Mouse (Mus musculus) E14TG2a.4 (cell line): ENCODE results near the gene D6Wsu163e.

ENCODE experiments used
- H3K27me3 ChIP-seq: 2 replicates; pipeline ENCODE4 v1.6.1; 2014; ENCODE audit warnings: low read length, control low read depth; ENCODE audit not compliant: insufficient read depth
- H3K36me3 ChIP-seq: 2 replicates; pipeline ENCODE4 v1.6.1; 2014; ENCODE audit warnings: low read length, control low read depth; ENCODE audit not compliant: insufficient read depth
- H3K4me1 ChIP-seq: replicated peaks from 2 replicates; pipeline ENCODE4 v1.6.1; 2014; ENCODE audit warnings: low read depth, low read length, control low read depth
- H3K4me3 ChIP-seq: replicated peaks from 2 replicates; pipeline ENCODE4 v1.5.1; 2014; ENCODE audit warnings: mild to moderate bottlenecking, low read length
- H3K9me3 ChIP-seq: 2 replicates; pipeline ENCODE4 v1.6.1; 2014; ENCODE audit warnings: low read length, control low read depth
- CTCF ChIP-seq: conservative IDR thresholded peaks from 2 replicates; pipeline ENCODE4 v1.5.1; 2014; ENCODE audit warnings: low read length
- NANOG ChIP-seq: IDR thresholded peaks from 2 replicates; pipeline ENCODE4 v1.6.1; 2014; ENCODE audit warnings: borderline replicate concordance, low read length, mixed read lengths
- POU5F1 ChIP-seq: IDR thresholded peaks from 2 replicates; pipeline ENCODE4 v1.6.1; 2014; ENCODE audit warnings: low read length, borderline replicate concordance

The D6Wsu163e gene

DNA sequence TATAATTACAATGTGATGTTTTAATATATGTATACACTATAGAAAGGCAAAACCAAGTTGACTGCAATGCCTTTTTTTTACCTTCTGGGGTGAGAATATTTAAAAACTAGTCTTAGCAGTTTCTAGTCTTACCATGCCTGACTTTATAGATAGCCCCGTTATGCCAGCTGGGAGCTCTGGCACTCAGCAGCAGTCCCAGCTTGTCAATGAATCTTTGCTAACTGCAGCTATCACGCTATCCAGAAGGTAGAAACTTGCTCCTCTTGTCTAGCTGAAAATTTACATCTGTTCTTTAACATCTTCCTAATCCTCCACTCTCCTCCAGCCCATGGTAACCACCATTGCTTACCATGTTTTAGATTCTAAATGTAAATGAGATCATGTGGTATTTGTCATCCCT lies 53.9 kb downstream of the D6Wsu163e start:
- Histone ChIP-seq H3K4me3 (no peak overlapping the region), H3K36me3 (no peaks in the 10 kb centered on the region), H3K27me3 (peaks cover 3% of the 10 kb centered on the region; the same call in 1 of the 2 replicates), H3K9me3 (no peaks in the 10 kb centered on the region), H3K4me1 (no peaks in the 10 kb centered on the region)
- TF ChIP-seq POU5F1 (no peak), NANOG (no peak), CTCF (no peak)

DNA sequence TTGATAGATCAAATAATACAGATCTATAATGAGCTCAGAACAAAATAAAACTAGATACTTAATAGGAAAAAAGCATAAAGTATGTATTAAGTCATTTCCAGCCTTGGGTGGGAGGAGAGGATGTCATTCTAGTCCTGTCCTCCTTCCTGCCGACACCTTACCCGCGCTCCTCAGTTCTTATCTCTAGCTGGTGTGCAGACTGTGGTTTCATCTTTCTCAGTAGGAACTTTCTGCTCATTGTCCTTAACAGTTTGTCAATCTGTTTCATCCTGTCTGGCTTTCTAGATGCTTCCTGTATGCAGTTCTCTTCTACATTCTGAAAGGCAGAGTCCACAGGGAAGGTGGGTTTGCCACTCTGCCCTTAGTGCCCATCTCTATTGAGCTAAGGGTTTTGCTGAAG lies 55.7 kb downstream of the D6Wsu163e start:
- Histone ChIP-seq H3K4me1 (no peaks in the 10 kb centered on the region), H3K9me3 (no peaks in the 10 kb centered on the region), H3K4me3 (no peak overlapping the region), H3K27me3 (peaks cover 3% of the 10 kb centered on the region; the same call in 1 of the 2 replicates), H3K36me3 (no peaks in the 10 kb centered on the region)
- TF ChIP-seq POU5F1, result no peak
- no peak for TF ChIP-seq NANOG
- TF ChIP-seq CTCF, result no peak

DNA sequence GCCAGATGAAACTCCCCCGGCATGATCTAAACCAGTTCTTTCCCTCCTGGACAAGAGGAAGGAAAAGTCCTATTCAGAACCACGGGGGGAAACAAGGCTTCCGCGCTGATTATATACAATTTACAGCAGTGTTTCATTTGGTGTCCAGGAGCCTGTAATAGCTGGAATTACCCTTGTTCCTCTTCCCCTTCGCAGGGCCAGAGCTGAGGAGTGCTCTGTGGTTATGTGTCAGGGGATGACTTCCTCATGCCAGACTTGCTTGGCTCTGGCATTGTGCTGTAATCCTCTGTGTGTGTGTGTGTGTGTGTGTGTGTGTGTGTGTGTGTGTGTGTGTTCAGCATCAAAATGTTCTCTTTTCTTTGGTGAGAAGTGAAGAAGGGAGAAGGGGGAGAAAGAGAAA lies 56.6 kb downstream of the D6Wsu163e start:
- TF ChIP-seq NANOG (no peak), POU5F1 (no peak), CTCF (no peak)

DNA sequence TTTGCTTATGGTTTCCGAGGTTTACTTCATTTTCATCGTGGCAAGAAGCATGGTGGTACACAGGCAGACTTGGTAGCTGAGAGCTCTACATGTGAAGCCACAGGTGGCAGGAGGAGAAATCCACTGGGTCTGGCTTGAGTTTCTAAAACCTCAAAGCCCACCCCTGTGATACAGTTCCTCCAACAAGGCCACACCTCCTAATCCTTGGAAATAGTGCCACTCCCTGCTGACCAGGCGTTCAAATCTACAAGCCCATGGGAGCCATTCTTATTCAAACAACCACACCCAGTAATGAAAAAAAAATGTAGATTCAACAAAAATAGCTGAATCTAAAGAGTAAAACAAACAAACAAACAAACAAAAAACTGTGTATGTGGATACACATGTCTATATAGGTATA lies 65.9 kb downstream of the D6Wsu163e start:
- Histone ChIP-seq H3K9me3 (peaks cover 13% of the 10 kb centered on the region), H3K27me3 (peaks cover 14% of the 10 kb centered on the region), H3K4me3 (no peak overlapping the region), H3K4me1 (peaks cover 19% of the 10 kb centered on the region), H3K36me3 (no peaks in the 10 kb centered on the region)
- TF ChIP-seq CTCF, result no peak
- TF ChIP-seq POU5F1, result no peak
- TF ChIP-seq NANOG, result no peak

More for the DNA sequence above, 56.6 kb downstream of the D6Wsu163e start:
- Histone ChIP-seq H3K27me3 (peaks cover 3% of the 10 kb centered on the region; the same call in 1 of the 2 replicates), H3K4me1 (no peaks in the 10 kb centered on the region), H3K36me3 (no peaks in the 10 kb centered on the region), H3K9me3 (no peaks in the 10 kb centered on the region), H3K4me3 (no peak overlapping the region)

DNA sequence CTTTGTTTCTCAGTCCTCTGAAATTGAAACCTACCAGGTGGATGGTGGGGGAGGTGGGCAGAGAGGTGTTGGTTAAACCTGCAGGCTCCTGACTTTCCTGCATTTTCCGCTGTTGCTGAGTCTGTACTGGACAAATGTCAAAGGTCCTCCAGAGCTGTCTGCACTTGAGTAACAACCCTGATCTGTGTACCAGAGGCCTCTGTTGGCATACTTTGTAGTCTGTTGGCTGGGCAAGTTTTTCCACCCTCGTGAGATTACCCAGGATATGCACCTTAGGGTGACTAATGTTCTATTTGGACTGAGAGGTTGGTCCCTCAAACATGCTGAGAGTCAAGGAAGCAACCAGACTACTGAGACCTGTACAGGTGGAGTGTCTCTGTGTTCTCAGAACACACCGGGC lies 66.8 kb downstream of the D6Wsu163e start:
- Histone ChIP-seq H3K4me1 (peaks cover 19% of the 10 kb centered on the region), H3K9me3 (peaks cover 13% of the 10 kb centered on the region), H3K36me3 (no peaks in the 10 kb centered on the region), H3K4me3 (no peak overlapping the region), H3K27me3 (peaks cover 19% of the 10 kb centered on the region)
- no peak for TF ChIP-seq CTCF
- no peak for TF ChIP-seq POU5F1
- no peak for TF ChIP-seq NANOG

DNA sequence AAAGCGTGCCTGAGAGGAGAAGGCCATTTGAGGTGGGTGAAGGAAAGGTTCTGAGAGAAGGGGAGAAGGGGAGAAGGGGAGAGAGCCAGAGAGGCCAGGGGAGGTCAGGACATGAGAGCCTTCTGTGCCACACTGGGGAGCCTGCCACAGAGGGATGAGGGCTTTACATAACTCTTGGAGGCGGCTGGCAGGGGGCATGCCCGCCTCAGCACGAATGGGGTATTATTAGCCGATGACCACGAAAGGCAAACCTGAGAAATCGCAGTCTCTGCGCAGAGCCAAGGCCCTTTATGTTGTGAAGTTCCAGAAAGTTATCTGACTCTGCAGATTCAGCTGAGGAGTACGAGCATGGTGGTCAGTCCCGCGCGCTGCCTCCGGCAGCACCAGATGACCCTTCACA lies 70.3 kb downstream of the D6Wsu163e start:
- TF ChIP-seq POU5F1 (no peak), NANOG (no peak), CTCF (no peak)
- peaks cover 41% of the 10 kb centered on the region for H3K27me3 ChIP-seq
- H3K9me3 ChIP-seq, result peaks cover 5% of the 10 kb centered on the region; the same call in 1 of the 2 replicates
- no peak overlapping the region for H3K4me3 ChIP-seq
- H3K36me3 ChIP-seq, result no peaks in the 10 kb centered on the region
- H3K4me1 ChIP-seq, result peaks cover 19% of the 10 kb centered on the region

DNA sequence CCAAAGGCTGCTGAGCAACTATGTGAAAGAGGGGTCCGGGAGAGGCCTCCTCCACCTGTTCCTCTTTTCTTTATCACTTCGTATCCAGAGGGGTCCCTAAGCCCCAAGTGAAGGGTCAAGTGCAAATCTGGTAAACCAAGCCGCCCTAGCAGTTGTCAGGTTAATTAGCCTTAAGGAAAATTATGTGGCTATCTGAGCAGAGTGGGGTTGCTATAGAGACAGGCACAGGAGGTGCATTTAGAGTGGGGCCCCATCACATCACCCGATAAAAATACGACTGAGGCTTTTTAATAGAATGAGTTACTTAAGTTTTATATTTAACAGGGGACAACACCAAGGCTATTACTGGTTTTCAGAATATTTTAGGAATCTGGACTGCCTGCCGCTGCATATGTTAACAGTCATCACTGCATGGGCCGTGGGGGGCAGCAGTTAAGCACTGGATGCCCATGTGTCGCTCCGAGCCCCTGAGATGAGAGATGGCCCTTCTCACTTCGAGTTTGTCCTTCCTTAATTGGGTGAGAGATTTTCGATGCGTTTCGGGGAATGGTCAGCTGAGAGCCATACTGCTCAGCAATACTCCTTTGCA lies 72.3 kb downstream of the D6Wsu163e start:
- no peak overlapping the region for H3K4me3 ChIP-seq
- H3K27me3 ChIP-seq, result peaks cover 61% of the 10 kb centered on the region
- H3K4me1 ChIP-seq, result no peaks in the 10 kb centered on the region; the same call in 1 of the 2 replicates
- H3K36me3 ChIP-seq, result no peaks in the 10 kb centered on the region
- TF ChIP-seq NANOG, result no peak
- no peak for TF ChIP-seq POU5F1
- TF ChIP-seq CTCF, result no peak
- no peaks in the 10 kb centered on the region for H3K9me3 ChIP-seq

DNA sequence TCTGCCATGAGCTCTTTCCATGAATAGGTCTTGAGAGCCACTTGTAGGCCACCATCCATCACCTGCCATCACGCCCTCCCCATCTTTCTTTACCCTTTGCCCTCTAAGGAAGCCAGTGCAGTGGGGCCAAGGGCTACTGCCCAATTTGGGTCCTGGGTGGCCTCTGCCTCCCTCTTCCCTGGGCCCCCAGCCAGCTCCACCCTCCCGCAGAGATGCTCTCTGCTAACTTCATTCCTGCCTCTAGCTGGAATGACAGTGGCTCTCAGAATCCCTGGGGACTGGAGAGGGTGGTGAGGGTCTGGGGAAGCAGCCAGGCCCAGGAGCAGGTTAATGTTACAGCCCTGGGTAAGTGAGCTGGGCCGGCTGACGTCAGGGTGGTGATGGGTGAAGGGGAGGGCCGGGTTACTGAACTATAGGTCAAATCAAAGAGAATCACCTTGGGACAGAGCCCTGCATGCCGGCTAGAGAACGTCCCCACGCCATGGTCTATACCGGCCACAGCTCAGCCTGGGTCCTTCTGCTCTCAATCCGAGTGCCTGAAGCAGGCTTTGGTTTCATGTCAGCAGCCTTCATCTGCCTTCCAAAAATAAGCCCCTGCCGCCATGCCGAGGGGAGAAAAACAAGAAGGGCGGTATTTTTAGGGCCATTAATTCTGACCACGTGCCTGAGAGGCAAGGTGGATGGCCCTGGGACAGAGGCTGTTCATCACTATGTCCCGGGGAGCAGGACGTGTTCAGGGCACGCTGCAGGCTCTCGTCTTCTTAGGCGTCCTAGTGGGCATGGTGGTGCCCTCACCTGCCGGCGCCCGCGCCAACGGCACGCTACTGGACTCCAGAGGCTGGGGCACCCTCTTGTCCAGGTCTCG lies 75.4 kb downstream of the D6Wsu163e start, which contains the start of gene Fgf6:
Fgf6 (plus strand) TSS at position 681 of the 865 bp plus-strand sequence.
- TF ChIP-seq CTCF, result no peak
- TF ChIP-seq NANOG, result no peak
- no peak for TF ChIP-seq POU5F1
- peaks cover 17% of the 10 kb centered on the region for H3K4me1 ChIP-seq
- peaks cover 80% of the 10 kb centered on the region for H3K27me3 ChIP-seq
- H3K36me3 ChIP-seq, result no peaks in the 10 kb centered on the region
- no peaks in the 10 kb centered on the region for H3K9me3 ChIP-seq
- no peak within 1 kb of the TSS for H3K4me3 ChIP-seq

DNA sequence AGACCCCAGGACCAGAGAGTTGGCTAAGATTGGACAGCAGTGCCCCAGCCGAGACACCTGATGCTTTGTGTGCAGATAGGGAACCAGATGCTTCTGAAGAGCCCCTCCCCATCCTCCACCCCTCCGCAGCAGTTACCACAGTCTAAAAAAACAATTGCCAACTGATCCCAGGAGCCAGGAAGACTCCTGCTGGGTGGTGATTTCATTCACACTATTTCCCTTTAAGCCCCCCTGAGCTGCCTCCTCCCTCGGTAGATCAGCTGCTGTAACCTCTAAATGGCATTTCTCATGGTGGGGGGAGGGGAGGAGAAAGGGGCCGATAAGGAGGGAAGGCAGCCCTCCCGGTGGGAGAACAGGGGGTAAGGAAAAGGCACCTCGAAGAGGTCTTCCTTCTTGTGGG lies 79.5 kb downstream of the D6Wsu163e start:
- Histone ChIP-seq H3K4me3 (peak overlapping the region; percentile 37; the same call in 1 of the 2 replicates), H3K9me3 (no peaks in the 10 kb centered on the region), H3K27me3 (peaks cover 96% of the 10 kb centered on the region), H3K36me3 (no peaks in the 10 kb centered on the region), H3K4me1 (peaks cover 34% of the 10 kb centered on the region)
- TF ChIP-seq CTCF (no peak), POU5F1 (no peak), NANOG (peak; percentile 19; the same call in 1 of the 2 replicates)
